Mouse (Mus musculus): Measurements from ENCODE around the gene Tmem38b.

Tmem38b gene

DNA sequence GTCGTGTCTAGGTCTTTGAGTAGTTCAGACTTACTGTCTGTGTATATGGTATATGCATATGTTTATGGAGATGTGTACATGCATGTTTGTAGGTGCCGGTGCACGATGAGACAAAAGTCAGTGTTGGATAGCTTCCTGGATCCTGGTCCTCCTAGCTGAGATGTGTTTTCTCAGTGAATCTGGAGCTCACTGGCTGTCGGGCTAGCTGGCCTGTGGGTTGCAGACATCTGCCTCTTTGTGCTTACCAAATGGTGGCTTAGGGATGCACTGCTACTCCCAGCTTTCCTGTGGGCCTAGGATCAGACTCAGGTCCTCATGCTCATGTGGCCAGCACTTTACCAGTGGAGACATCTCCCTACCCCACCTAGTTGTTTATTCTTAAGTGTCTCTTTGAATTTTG lies 4.2 kb downstream of the Tmem38b start:
- DNase-seq (ENCODE audit: low spot score) = no peak

- no peak for DNase-seq (ENCODE audit: low spot score)
Measured at GRCm38 (mm10) chr4:53830579-53830978, 4.7 kb downstream of the Tmem38b start.

DNA sequence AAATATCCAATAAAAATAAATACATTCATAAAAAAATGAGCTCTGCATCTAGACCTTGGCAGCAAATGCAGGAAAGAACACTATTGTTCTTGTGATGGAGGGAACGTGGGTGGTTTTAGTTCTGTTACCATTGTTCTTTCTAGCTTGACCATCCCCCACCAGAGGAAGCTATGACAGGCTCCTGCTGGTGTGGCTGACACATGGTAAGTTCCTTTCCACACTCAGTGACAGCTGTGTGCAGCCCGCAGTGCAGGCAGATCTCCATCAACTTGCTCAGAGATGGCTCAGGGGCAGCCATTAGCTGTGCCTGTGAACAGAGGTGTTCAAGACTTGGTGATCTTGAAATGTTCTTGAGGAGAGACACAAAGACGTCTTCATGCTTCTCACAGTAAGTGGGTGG lies 6.5 kb downstream of the Tmem38b start:
- DNase-seq (ENCODE audit: low spot score) = peak; percentile 39

DNA sequence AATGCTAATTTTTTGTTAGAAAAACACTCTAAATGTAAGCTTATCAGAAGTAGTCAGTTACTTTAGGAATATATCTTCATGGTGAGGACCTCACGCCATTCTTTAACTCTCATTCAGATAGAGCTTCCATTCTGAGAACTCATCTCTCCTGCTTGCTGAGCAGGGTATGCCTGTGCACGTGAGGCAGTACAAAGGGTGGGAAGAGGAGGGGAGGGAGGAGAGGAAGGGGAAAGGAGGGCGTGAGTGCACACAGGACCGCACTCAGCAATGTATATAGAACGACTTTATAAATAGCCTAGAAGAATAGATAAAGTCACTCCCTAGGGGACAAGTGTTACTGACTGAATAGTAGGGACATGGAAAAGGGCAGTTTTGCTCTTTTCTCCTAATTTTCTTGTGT lies 11.1 kb downstream of the Tmem38b start:
- DNase-seq (ENCODE audit: low spot score) = no peak

GRCm38 (mm10) chr4:53840158-53840870 lies 14.5 kb downstream of the Tmem38b start:
- no peak for DNase-seq (ENCODE audit: low spot score)

- no peak for DNase-seq (ENCODE audit: low spot score)
Measured at GRCm38 (mm10) chr4:53843553-53843952, 17.7 kb downstream of the Tmem38b start.

GRCm38 (mm10) chr4:53844835-53845619 lies 19.2 kb downstream of the Tmem38b start:
- peak; percentile 74 for DNase-seq (ENCODE audit: low spot score)

- DNase-seq (ENCODE audit: low spot score) = no peak
Measured at GRCm38 (mm10) chr4:53845656-53846055, 19.8 kb downstream of the Tmem38b start.

- no peak for DNase-seq (ENCODE audit: low spot score)
Measured at GRCm38 (mm10) chr4:53846326-53846725, 20.5 kb downstream of the Tmem38b start.

DNA sequence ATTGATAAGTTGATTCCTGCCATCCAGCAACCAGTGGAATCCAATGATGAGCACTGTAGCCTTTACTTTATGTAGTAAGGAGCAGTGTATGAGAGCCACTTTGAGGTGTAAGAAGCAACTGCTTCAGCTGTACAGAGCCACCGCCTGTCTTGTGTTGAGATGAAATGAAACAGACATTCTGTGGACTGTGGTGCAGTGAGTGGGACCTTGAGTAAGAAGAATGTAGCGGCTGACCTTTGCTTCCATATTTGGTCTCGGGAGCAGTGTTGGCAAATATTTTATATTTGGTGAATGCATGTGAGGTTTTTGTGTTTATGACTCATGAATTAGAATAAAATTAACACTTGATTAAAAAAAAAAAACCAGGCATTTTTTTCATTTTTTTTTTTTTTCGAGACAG lies 21.7 kb downstream of the Tmem38b start:
- DNase-seq (ENCODE audit: low spot score) = no peak

DNA sequence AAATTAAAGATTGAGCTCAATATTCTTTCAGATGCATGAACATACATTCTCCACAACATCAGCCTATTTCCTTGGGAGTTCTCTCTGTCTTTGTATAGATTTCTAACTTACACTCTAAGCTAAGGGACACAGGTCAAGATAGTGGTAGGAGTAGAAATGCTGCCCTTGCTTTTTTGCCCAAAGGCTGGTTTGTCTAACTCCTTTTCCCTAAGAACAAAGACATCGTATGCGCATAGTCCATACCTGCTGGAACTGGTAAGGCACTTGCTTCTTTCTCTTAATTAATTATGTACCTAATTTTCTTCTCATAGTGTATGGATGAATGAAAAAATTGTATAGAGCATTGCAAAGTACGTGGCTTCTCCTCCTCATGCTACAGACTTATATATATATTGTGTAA lies 22.5 kb downstream of the Tmem38b start:
- no peak for DNase-seq (ENCODE audit: low spot score)

GRCm38 (mm10) chr4:53848816-53849215 lies 23.0 kb downstream of the Tmem38b start:
- DNase-seq (ENCODE audit: low spot score) = no peak

- DNase-seq (ENCODE audit: low spot score) = no peak
Measured at GRCm38 (mm10) chr4:53849804-53850203, 24.0 kb downstream of the Tmem38b start.

GRCm38 (mm10) chr4:53853333-53853732 lies 27.5 kb downstream of the Tmem38b start:
- no peak for DNase-seq (ENCODE audit: low spot score)

- DNase-seq (ENCODE audit: low spot score) = peak; percentile 41
Measured at GRCm38 (mm10) chr4:53859944-53860343, 34.1 kb downstream of the Tmem38b start.

DNA sequence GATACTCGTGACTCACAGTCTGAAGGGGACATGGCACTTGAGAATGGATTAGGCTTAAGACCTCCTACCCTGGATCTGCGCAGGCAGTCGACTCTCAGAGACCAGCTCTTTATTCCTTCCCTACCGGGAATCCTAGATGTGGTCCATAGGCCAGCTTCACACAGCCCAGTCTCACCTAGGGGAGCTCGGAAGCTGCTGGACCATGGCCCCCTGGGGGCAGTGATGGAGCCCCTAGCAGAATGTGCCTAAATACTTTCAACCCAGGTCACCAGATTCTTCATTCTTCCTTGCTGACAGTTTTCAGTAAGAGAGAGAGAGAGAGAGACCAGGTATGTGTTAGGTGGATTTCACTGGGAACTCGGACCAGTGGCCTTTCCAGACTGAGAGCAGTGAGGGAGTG lies 36.3 kb downstream of the Tmem38b start:
- no peak for DNase-seq (ENCODE audit: low spot score)

DNA sequence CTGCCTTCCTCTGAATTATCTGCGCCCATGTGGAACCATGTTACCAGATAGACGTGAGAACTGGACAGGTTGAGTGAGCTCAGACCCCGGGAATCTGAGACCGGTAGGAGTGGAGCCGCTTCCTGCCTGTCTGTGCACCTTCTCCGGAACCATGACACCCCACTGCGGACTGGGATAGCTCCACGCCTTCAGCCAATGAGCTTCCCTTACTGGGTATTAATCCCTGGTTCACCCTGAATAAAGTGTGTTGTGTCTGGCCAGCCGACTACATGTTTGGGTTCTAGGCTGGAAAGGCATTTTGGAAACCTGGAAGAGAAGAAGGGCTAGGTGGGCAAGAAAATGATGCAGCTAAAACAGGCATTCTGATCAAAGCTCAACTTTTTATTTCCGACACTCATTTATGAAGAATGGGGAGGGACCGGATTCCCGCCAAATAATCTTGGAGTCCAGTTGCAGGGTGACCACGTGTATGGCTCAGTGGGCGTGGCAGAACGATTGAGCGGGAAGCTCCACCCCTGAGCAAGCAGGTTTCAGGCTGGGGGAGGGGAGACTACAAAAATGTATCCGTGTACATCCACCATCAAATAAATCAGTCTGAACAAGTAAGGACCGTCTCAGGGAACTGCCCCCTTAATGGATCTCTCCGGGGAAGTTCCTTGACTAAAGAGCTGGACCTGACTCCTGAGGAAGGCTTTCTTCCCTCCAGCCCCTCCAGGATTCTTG lies 38.4 kb downstream of the Tmem38b start:
- DNase-seq (ENCODE audit: low spot score) = no peak

DNA sequence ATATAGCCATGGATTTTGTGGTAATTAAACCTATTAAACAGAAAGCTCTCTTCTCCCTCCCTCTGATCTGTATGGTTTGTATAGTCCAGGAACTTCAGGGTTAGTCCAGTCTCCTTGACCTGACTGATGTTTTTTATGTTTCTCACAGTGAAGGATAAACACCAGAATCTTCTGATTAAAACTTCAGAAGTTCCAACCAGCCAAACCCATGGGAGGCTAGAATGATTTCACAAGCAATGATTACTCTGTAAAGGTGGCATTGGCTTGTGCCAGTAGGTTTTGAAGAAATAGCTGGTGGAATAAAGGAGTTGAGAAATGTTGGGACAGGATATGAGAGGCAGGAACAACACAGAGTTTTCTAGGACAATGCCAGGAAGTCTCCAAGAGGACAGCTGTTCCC lies 40.6 kb downstream of the Tmem38b start:
- no peak for DNase-seq (ENCODE audit: low spot score)

GRCm38 (mm10) chr4:53878542-53879417 lies 52.9 kb downstream of the Tmem38b start:
- DNase-seq (ENCODE audit: low spot score) = peak; percentile 58

- no peak for DNase-seq (ENCODE audit: low spot score)
Measured at GRCm38 (mm10) chr4:53882921-53883682, 57.3 kb downstream of the Tmem38b start.

Measured in embryo, embryonic 10 days (tissue).